Mouse (Mus musculus) heart, postnatal 25 days (tissue): Measurements from ENCODE around the gene Gpc4. TPM values are rescaled to one million over a fixed set of nuclear protein-coding genes. Genes with fewer than 3 reads are reported as not detected.

Experiments
- DNase-seq: peaks from one replicate; pipeline ENCODE4 v3.0.0; 2022; ENCODE audit warnings: low spot score
- intact Hi-C: fragments of 180-260 bp; cut with DNase I; formaldehyde crosslinking; loops from one replicate; pipeline ENCODE4 v1.15.1; 2025
- total RNA-seq, 2 experiments: library from RNA; stranded (reverse); gene quantifications; 2 replicates each; pipeline ENCODE4 v1.2.3; 2021

Gpc4 gene
- total RNA-seq, 2 experiments from 2014 or later = 43.0 to 44.4 TPM

DNA sequence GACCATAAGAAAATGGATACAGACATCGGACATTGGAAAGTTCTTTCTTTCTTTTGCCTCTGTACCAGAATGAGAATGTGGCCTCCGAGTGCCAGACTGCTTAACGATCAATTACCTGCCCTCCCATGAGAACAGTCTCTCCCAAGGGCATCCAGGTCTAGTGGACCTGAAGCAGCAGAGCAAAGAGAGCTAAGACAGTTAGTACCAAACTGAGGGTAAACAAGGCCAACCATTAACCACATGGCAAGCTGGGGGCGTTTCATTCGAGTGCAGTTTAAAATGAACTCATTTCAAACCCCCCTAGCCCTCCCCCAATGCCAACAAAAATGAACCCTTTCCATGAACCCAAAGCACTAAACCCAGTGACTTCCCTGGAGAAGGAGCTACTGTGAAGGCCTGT lies 12.1 kb downstream of the Gpc4 start:
- DNase-seq = no peak
- intact Hi-C loops = no loop called here

DNA sequence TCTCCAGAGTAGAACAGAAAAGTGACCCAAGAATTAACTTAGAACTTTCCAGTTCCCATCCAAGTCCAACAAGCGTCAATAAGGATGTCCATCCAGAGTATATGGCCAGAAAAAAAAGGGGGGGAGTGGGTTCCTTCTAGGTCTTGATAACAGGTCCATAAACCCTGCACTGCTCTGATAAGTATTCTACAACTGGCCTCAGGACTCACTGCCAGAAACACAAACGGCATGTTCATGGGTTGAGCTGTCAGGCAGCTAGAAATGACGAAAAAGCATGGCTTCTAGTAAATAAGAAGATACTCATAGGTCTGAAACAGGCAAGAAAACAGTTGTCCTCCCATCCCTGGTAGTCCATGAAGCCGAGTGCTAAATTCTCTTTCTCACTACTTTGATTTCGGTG lies 13.5 kb downstream of the Gpc4 start:
- no peak for DNase-seq
- intact Hi-C loops = no loop called here

DNA sequence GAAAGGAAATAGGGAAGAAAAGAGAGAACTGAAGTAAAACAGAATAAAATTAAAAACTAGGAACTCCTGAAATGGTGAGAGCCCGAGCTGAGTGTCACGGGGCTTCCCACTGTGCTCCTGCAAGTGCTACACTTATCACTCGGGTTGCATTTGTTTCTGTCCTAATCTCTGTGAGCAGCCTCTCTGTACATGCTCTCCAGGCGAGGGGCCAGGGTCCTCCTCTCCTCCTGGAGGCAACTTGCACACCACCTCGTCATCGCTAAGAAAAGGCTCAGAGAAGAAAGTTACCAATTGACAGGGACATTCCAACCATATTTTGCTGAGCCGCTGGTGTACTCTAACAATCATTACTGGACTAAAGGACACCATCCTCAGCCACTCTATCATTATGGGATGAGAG lies 14.0 kb downstream of the Gpc4 start:
- DNase-seq = no peak
- intact Hi-C loops = no loop called here

DNA sequence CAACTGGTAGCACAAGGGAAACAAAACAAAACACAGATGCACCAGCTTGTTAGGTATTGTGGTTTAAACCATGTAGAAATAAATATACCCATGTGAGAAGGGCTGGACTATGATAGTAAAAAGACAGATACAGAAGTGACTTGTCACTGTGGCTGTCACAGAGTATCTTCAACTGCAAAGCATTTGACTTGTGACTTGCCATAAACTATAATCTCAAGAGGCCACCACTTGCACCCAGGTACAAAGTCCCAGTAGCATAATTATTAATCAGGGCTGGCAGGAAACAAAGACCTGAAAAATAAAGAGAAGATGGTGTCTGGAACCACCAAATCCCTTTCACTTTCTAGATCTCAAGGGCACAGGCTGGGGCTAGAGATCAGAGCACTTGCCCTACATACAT lies 19.5 kb downstream of the Gpc4 start:
- DNase-seq = no peak
- intact Hi-C loops = no loop called here

DNA sequence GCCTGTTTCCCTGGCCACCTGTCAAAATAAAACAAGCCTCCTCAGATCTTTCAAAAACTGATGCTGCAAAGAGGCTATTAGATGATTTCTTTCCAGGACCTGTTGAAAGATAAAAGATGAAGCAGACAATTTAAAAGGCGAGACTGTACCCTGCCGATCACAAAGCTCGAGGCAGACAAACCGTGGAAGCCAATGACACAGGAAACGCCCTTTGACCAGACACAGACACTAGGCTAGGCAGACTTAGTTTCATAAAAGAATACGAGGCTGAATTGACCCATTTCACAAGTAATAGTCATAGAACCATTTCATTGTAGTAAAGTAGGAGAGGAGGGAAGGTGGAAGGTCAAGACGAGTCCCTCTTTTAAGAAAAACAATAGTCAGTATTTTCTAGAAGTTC lies 20.6 kb downstream of the Gpc4 start:
- no peak for DNase-seq
- intact Hi-C loops = no loop called here

DNA sequence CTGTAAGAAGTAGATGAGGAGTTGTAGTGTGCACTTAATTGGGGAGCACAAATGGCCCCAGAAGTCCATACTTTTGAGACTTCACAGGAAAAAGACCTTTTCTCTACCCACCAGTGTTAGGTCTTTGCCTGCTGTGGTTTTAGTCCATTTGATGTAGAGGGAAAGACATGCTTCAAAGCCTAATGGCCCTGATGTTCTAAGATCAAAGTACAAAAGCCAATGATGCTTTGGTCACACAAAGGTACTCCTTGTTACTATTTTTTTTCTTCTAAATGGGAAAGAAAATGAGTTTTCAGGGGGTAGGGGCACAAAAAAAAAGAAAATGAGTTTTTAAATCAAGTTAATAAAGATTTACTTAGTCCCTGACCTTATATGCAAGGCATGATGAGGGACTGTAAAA lies 24.7 kb downstream of the Gpc4 start:
- intact Hi-C loops = no loop called here
- no peak for DNase-seq

DNA sequence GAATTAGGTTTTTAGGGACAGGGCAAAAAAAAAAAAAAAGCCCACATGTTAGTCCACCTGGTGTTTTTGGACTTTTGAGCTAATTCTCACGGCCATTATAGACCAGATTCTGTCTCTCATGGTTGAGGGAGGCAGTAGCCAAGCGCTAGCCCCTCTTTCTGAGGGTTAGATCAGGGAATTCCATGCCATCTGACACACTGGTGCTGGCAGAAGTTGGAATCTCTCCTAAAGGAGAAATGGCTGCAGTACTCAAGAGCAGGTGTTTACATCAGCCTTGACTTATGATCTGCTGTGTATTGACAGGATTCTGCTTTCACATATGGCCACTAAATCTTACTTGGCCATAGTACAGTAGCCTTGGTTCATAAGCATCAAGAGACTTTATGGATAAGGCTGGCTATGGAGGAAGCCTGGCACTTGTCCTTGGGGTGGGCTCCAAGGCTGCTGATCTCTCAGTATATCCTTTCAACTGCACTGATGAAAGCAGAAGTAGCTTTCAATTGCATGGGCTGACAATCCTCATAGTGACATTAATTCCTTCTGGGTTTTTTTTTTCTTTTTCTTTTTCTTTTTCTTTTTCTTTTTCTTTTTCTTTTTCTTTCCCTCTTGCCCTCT lies 26.5 kb downstream of the Gpc4 start:
- DNase-seq = no peak
- intact Hi-C loops = no loop called here

DNA sequence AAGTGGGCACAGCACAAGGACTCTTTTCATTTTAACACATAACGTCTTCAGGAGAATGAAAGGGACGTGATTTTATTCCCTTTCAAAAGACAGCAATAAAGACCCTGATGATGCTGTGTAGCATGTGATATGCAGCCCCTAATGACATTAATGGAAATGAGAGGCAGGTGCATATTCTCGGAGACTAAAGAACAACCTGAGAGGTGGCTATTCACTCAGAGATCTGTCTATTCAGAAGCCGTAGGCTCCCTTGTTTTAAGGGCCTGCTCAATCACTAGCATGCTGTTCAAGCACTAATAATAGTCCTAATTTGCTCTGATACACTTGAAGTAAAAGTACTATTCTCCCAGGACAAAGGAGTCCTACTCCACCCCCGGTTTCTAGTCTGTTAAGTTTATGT lies 27.0 kb downstream of the Gpc4 start:
- intact Hi-C loops = no loop called here
- DNase-seq = no peak

DNA sequence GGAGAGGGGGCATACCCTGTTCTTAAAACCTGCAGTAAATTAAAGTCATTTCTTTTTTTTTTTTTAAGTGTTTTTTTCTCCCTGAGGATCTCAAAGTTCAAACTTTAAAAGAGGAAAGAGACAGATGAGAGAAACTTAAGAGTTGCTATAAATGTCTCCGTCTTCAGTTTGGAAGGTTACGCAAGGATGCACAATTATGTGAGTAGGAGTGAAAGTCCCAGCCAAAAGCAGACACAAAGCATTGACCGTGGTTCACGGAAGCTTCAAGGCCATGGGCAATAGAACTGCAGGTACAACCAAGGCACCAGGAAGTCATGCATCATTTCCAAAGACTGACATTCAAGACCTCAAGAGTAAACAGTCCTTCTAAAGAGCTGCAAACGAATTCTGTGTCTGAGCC lies 28.5 kb downstream of the Gpc4 start:
- intact Hi-C loops = no loop called here
- no peak for DNase-seq

DNA sequence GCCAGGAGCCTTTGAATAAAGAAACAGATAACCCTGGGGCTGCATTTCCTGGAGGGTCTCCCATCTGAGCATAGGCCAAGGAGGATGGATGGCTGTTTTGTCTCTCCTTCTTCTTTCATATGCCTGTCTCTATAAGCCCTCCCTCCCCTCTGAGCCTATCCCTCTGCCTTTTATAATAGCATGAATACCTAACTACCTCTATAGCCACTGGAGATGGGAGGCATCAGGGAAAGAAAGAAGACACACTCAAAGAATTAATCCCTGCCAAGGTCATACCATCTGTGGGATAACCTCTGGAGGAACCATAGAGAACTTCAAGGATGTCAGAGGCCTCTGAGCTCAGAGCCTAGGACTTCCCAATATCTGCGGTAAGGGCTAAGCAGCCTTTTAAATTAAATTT lies 35.4 kb downstream of the Gpc4 start:
- no peak for DNase-seq
- intact Hi-C loops = no loop called here

DNA sequence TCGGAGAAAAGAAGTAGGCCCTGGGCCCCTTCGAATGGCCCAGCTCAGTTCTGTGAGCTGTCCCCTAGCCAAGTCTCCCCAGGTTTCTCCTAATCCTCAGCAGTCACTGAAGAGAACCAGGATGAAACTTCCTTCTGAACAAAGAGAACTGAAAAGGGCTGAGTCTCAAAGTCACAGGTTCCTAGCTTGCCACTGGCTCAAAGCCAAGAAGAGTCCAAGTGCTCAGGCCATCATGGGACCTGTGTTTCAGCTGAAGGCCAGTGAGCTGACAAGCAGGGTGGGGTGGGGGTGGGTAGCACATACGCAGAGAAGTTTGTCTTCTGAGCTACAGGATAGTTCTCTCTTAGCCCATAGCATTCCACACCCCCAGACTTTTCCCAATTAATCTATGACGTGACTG lies 36.3 kb downstream of the Gpc4 start:
- intact Hi-C loops = no loop called here
- DNase-seq = no peak

DNA sequence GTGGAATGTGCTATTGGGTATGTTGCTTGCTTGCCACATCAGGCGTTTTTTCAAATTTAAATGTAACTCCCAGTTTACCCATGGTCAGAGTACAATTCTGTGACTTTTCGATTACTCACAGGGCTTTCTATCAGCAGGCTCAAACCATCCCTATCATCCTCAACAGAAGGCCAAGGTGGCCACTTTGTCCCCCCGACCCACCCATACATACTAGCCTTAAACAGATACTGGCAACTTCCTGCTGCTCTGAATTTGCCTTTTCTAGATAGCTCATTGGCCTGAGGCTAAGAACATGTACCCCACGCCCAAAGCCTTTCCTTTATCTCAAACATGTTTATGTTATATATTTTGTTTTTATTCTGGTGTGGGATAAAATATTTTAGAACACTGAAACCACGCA lies 51.4 kb downstream of the Gpc4 start:
- DNase-seq = no peak
- intact Hi-C loops = no loop called here

DNA sequence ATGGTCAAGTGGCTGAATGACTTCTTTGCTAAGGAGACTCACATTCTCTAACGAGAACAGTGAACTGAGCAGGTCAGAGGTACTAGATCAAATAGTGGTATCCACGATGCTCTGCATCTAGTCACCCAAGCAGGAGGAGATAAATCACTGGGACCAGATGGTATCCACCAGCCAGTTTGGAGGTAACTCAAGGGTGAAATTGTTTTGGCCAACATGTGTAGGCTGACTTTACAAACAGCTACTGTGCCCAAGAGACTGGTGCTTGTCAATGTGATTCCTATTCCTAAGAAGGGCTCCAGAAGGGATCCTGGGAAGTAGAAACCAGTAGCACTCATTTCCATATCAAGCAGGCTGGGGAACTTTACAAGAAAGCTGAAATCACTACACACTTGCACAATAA lies 55.4 kb downstream of the Gpc4 start:
- DNase-seq = no peak
- intact Hi-C loops = no loop called here

DNA sequence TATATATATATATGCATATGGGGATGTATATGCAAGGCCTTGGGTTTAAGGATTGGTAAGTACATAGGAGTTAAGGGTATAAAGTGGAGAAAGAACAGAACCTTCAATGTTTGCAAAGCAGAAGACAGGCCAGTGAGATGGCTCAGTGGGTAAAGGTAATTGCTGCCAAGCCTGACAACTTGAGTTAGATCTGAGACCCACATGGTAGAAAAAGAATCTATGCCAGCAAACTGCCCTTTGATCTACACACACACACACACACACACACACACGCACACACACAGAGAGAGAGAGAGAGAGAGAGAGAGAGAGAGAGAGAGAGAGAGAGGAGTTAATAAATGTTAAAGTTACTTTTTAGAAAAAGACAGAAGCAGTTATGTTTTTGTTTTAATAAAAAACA lies 56.1 kb downstream of the Gpc4 start:
- intact Hi-C loops = no loop called here
- DNase-seq = no peak

DNA sequence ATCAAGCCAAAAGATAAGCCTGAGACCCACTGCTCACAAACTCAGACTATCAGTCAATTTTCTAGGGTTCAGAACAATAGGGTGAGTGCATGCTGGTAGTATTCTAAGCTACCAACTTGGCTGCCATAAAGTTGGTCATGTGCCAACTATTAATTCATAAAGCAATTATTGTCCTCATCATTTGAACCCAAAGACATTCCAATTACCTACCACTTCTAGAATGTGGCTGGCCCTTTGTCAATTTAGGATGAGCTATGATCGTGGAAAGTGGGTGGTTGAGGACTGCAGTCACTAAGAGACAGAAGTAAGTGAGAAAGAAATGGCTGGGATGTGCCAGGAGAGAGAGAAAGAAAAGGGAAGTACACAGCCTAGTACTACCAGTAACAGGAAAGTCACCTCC lies 61.3 kb downstream of the Gpc4 start:
- intact Hi-C loops = no loop called here
- no peak for DNase-seq

DNA sequence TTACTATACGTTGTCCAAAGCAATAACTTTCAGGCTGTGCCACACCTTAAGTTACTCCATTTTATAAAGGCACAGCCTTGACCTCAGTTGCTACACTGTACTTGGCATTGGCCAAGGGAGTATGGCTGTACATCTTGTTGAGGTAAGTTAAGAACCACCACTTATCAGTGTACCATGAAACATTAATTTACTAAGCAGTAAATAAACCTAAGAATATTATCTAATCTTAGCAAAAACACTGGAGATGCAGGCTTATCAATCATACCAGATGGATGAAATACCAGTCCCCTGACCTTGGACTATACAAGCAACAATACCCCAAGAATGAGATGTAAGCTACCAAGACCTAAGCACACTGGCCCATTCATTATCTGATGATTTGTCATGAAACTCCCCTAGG lies 63.1 kb downstream of the Gpc4 start:
- no peak for DNase-seq
- intact Hi-C loops = no loop called here

DNA sequence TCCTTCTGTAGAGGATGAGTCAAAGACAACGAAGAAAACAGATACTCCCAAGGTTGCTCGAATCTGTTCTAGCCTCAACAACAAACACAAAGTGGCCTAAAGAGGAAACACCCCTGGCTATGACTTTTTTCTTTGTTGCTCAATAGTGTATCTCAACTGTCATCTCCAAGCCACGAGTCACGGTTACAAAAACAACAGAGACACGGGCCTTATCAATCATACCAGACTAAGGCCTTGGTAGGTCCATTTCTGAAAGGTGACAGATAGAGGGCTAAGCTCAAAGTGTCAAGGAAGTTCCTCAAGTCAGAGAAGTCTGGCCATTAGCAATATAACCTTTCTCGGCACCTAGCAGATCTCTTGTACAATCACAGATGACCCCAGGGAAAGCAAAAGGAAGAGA lies 63.6 kb downstream of the Gpc4 start:
- DNase-seq = no peak
- intact Hi-C loops = no loop called here

DNA sequence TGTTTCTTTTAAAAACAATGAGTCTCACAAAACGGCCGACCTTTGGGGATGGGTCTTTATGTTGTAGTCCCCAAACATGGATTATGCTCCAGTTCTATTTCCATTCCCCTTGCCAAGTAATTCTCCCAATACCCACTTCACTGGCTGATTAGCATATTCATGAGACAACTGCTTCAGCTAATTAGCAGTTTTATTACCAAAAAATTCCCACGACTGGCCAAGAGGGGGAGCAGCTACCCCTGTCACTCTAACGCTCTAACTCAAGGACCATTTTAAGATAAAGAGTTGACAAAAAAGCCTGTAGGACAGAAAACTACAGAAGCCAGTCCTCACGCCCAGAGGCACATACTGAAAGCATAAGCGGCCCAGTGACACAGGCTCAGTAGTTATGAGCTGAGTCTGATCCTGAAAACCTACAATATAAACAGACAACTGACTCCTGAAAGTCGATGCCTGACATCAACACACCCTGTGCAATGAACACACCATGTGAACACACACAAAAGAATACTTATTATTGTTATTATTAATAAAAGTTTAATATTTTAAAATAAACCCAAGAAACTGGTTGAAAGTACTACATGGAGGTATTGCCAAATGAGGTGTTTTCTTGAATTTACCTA lies 77.2 kb downstream of the Gpc4 start:
- no peak for DNase-seq
- intact Hi-C loops = loop anchor here (1.0 kb wide), 1 partner anchor 282 kb away; no protein-coding TSS in a partner anchor

DNA sequence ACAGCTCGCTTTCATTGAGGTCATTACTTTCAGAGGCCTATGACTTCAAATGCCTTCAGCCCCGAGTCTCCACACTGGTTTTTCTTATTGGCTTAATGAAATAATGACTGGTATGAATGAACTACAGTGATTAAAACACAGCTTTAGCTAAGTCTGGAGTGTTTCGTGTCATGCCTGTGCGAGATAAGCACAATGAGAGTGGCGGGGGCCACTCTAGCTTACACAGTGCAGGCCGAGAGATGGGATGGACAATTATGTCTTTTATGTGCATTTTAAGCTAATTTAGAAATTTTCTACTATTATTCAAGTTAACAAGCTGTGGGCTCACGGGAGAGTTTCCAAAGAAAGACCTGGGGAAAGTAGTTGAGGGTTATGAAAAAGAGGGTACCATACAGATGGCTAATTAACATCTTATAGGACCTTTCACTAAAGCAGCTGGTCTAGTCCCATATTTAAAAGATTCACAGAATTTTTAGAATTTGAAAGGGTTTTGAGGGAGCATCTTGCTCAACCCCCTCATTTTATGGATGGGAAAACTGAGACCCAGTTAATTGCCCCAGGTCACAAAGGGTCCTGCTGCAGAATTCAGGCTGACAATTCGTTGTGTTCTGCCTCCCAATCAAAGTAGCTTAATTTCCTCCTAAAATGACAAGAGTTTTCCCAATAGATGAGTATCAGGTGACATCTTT lies 78.0 kb downstream of the Gpc4 start:
- intact Hi-C loops = loop anchor here (1.0 kb wide), 1 partner anchor 283 kb away; no protein-coding TSS in a partner anchor
- DNase-seq = no peak

DNA sequence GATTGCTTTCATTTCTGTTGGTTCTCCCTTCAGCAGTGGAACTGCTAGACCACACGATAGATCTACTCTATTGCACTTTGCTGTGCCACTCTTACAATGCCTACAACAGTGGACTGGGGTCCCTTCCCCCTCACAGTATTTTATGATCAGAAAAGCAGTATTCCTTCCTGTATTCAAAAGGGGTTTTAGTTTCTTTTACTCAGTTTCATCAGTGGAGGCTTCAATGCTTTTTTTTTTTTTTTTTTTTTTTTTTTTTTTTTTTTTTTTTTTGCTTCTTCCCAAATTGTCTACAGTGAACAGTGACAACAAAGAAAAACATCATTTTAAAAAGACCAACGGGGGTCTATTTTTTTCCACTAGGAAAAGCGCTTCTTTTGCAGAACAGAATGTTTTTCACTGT lies 81.5 kb downstream of the Gpc4 start:
- intact Hi-C loops = no loop called here
- no peak for DNase-seq

DNA sequence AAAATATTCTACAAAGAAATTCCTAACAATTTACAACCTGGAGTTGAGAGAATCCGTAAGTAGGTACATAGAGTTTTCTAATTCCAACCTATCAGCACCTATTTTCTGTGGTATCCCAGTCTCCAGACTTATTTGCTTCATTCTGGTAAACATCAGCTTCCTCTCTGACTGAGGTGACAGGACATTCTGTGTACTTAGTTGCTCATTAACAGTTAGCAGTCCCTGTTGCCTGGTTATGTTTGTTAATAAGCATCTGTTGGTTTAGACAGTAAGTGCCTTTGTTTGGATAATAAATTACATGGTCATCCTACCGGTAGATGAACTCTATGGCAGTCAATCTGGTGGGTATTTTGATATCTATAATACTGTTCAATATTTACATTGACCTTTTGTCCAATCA lies 92.6 kb downstream of the Gpc4 start:
- DNase-seq = no peak
- intact Hi-C loops = no loop called here

DNA sequence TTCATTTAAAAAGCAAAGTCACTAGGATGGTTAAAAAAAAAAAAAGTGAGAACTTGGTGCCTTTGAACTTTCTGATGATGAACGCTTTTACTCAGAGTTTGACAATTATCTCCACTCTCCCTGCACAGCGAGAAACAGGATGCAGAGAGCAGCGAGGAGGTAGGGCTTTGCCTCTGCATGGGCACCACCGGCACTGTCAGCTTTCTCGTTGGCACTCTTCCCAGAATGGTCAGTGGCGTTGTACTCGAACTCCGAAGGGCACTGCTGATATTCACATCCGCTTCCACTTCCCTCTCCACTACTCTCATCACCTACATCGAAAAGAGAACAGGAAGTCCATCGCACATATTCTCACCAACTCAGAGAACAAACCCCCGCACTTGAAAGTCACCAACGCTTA lies 111.6 kb downstream of the Gpc4 start:
- intact Hi-C loops = no loop called here
- no peak for DNase-seq
